Comparison of ENCODE assay signal across 8 mouse cellular contexts in the genomic region with DNA sequence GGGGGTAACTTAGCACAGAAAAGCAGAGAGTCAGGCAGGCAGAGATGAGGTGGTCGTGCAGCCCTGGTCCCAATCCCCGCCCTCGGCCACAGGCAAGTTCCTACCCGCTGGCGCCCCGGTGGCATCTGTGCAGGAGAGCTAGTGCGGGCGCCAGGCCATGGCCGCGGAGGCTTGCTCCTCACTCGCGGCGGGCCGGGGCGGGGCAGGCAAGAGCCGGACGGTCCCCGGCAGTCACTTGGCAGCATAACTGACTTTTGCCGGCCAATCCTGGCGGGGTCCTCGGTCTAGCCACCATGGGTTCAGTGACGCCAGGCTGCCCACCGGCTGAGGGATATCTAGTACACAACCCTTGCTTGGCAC. TPM values are rescaled to one million over a fixed set of nuclear protein-coding genes. Genes with fewer than 3 reads are reported as not detected.
DNase-seq lines count a peak whose midpoint lies in the region; ATAC-seq lines count a peak whose summit lies in the region.

No protein-coding gene starts in this region.

- under 1% methylated on average over 23 of the region's 23 CpGs for WGBS in intestine, embryonic 15.5 days
- under 1% methylated on average over 20 of the region's 23 CpGs for WGBS in liver, embryonic 16.5 days (ENCODE audit: insufficient replicate concordance)
- WGBS in neural tube, embryonic 12.5 days = 1% methylated on average over 23 of the region's 23 CpGs

- peaks cover 11% of the 10 kb centered on the region; the same call in 1 of the 2 replicates for H3K36me3 ChIP-seq in intestine, embryonic 15.5 days
- H3K36me3 ChIP-seq in liver, embryonic 16.5 days (ENCODE audit: control insufficient read depth, insufficient read depth) = peaks cover 8% of the 10 kb centered on the region
- peaks cover 22% of the 10 kb centered on the region for H3K36me3 ChIP-seq in neural tube, embryonic 12.5 days

- no peaks in the 10 kb centered on the region for H3K9me3 ChIP-seq in intestine, embryonic 15.5 days
- no peaks in the 10 kb centered on the region for H3K9me3 ChIP-seq in liver, embryonic 16.5 days (replicated peaks; ENCODE audit: control insufficient read depth, low read length)
- no peaks in the 10 kb centered on the region for H3K9me3 ChIP-seq in neural tube, embryonic 12.5 days

- H3K27me3 ChIP-seq in intestine, embryonic 15.5 days (replicated peaks) = no peaks in the 10 kb centered on the region
- H3K27me3 ChIP-seq in liver, embryonic 16.5 days (ENCODE audit: control insufficient read depth, insufficient read depth, low read depth, low read length) = peaks cover 9% of the 10 kb centered on the region
- H3K27me3 ChIP-seq in neural tube, embryonic 12.5 days (replicated peaks) = peaks cover 12% of the 10 kb centered on the region

- peak overlapping the region; percentile 92 for H3K4me2 ChIP-seq in intestine, embryonic 15.5 days (replicated peaks)
- peak overlapping the region; percentile 78 for H3K4me2 ChIP-seq in liver, embryonic 16.5 days (ENCODE audit: low read depth, low read length)
- H3K4me2 ChIP-seq in neural tube, embryonic 12.5 days (replicated peaks) = peak overlapping the region; percentile 99

- H3K4me1 ChIP-seq in intestine, embryonic 15.5 days (replicated peaks) = peaks cover 14% of the 10 kb centered on the region
- peaks cover 12% of the 10 kb centered on the region for H3K4me1 ChIP-seq in liver, embryonic 16.5 days (ENCODE audit: control insufficient read depth, low read depth, low read length)
- H3K4me1 ChIP-seq in neural tube, embryonic 12.5 days = peaks cover 21% of the 10 kb centered on the region

- H3K27ac ChIP-seq in intestine, embryonic 15.5 days = peak overlapping the region; percentile 82
- H3K27ac ChIP-seq in liver, embryonic 16.5 days (ENCODE audit: low read length) = peak overlapping the region; percentile 29
- no peak overlapping the region for H3K27ac ChIP-seq in neural tube, embryonic 12.5 days

- H3K4me3 ChIP-seq in intestine, embryonic 15.5 days (replicated peaks) = peak overlapping the region; percentile 63
- peak overlapping the region; percentile 65 for H3K4me3 ChIP-seq in liver, embryonic 16.5 days (ENCODE audit: low read depth, low read length)
- peak overlapping the region; percentile 55 for H3K4me3 ChIP-seq in neural tube, embryonic 12.5 days

- DNase-seq in 416B (ENCODE audit: low read depth) = peak; percentile 51
- peak; percentile 78 for DNase-seq in Muller cell, postnatal 12 days (ENCODE audit: inconsistent ontology term)
- peak; percentile 90 for DNase-seq in cerebellum, adult 9-11 months
- DNase-seq in gastrocnemius, postnatal 10 days = peak; percentile 82
- DNase-seq in thymus, postnatal 25 days = no peak

- ATAC-seq in intestine, embryonic 15.5 days = peak; percentile 83
- peak; percentile 69 for ATAC-seq in liver, embryonic 16.5 days (ENCODE audit: low read depth)
- ATAC-seq in neural tube, embryonic 12.5 days (ENCODE audit: low FRiP score, low read depth) = peak; percentile 62

- H3K9ac ChIP-seq in intestine, embryonic 15.5 days = peak overlapping the region; percentile 76
- peak overlapping the region; percentile 71 for H3K9ac ChIP-seq in liver, embryonic 16.5 days (ENCODE audit: low read depth, low read length)
- H3K9ac ChIP-seq in neural tube, embryonic 12.5 days = peak overlapping the region; percentile 64

RNA-seq across cellular contexts. Expression of a gene that starts 24.1 kb away (rescaled TPM):
- total RNA-seq in gastrocnemius, postnatal 10 days (2021) = 1 to 10 TPM; 2.6 to 3.3 TPM
- polyA plus RNA-seq in intestine, embryonic 15.5 days (2015; fragmentation: Nextera tagmentation; extraction: Ambion mirVana) = 13.4 and 13.9 TPM in 2 replicates
- polyA plus RNA-seq in liver, embryonic 16.5 days (2015; fragmentation: Nextera tagmentation; extraction: Ambion mirVana) = 1.8 and 2.3 TPM in 2 replicates
- polyA plus RNA-seq in neural tube, embryonic 12.5 days (2016; fragmentation: Nextera tagmentation; extraction: Ambion mirVana) = 3.2 and 3.6 TPM in 2 replicates
